Mouse (Mus musculus) ovary, postnatal 36 days (tissue): Measurements from ENCODE around the gene Pemt.
A peak's percentile ranks its signal among the peaks of the same experiment; 100 is the strongest.
"Not testable (repeated sequence)": the region's sequence is repeated elsewhere in the genome, so short reads cannot be mapped to it uniquely, and the experiment has no call there.

Experiments
- DNase-seq: peaks from one replicate; pipeline ENCODE4 v3.0.0; 2022; ENCODE audit warnings: low spot score, mixed read lengths

Pemt gene

DNA sequence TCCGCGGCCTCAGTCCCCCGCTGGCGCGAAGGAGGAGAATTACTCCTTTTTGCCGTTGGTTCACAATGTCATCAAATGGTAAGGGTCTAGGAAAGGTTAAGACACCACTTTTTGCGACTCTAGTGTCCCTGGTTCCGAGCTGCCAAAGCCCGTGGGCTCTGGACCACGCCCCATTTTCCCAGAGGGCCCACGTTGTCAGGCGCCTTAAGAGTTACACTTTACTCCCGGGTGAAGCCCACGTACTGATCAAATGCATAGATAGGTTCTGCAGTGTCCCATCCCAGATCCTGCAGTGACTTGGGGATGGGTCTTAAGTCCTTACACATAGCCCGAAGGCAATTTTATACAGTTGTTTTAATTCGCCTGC lies 97.9 kb downstream of the Pemt start:
- no peak for DNase-seq

GRCm38 (mm10) chr11:59947752-59948400 lies 98.4 kb downstream of the Pemt start, which contains the start of gene Med9:
TSS of gene Med9 (plus strand) at chr11:59948206.
- peak; percentile 96 for DNase-seq

DNA sequence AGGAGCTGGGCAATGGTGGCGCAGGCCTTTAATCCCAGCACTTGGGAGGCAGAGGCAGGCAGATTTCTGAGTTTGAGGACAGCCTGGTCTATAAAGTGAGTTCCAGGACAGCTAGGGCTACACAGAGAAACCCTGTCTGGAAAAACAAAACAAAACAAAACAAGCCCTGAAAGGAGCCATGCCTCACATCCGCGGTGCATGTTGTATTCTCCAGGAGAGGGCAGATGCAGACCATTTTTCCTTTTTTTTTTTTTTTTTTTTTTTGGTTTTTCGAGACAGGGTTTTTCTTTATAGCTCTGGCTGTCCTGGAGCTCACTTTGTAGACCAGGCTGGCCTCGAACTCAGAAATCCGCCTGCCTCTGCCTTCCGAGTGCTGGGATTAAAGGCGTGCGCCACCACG lies 101.4 kb downstream of the Pemt start:
- not testable (repeated sequence) for DNase-seq

GRCm38 (mm10) chr11:59941391-59941790 lies 104.9 kb downstream of the Pemt start:
- DNase-seq: no peak

GRCm38 (mm10) chr11:59940645-59941044 lies 105.6 kb downstream of the Pemt start:
- no peak for DNase-seq

GRCm38 (mm10) chr11:59939821-59940220 lies 106.5 kb downstream of the Pemt start:
- DNase-seq: no peak

DNA sequence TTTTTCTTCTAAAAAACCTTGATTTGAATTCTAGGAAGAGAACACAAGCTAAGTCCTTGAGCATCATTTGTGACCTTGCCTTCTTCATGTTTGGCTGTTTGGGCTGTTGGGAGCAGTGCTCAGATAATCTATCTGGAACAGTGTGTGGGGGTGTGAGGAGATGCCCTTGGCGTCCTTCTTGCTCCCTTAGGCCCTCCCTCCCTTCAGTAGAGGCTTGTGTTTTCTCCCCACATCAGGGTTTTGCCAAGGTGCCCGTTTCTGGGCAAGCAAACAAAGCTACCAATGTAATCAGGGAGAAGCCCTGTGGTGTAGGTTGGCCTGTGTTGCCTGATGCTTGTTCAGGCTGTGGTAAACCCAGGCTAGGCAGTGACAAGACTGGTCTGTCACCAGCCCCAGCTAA lies 108.7 kb downstream of the Pemt start:
- DNase-seq: peak; percentile 53

- peak; percentile 42 for DNase-seq
Observed at GRCm38 (mm10) chr11:59937023-59937422, 109.3 kb downstream of the Pemt start.

DNA sequence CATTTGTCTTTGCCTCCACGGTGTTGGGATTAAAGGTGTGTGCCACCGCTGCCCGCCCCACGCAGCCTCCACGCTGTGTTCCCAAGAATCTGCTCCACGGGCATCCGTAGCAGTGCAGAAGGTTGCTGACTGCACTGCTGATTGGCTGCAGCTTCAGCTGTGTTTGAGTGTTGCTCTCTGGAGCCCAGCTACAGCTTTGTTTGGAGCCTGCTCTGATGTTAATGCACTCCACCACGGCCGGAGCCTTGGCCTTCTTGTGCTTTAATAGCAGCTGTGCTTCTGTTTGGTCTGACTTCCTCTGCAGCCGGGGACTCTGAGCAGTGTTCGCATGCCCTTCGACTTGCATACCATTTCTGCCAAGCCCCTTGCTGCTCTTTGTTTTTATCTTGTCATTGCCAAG lies 112.3 kb downstream of the Pemt start:
- DNase-seq: peak; percentile 59

DNA sequence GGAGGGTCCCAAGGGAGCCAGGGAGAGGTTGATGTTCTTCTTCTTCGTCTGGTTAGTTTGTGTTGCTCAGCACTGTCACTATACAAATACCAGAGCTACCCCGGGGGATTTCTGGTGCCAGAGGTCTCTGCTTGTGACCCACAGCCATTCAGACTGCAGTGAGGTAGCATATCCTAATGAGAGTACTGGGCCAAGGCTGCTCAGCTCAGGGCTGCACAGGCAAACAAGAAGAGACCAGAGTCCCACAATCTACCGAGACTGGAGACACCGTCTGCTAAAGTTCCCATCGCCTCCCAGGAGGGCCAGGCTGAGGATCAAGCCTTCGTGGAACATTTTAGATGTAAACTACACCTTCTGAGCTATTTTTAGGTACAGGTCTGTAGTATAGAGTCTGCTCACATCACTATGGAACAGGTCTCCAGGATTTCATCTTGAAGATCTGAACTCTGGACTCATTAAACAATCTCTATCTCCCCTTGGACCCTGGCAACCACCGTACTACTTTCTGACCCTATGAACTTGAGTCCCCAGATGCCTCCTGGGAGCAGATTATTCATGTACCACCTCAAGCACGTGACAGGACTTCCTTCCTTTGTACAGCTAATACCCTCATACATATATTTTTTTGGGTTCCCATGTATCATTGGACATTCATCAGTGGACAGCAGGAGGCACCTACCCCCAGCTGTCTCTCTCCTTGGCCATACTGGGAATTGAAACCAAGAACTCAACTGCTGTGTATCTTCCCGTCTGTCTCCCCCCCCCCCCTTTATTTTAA lies 113.5 kb downstream of the Pemt start:
- no peak for DNase-seq

DNA sequence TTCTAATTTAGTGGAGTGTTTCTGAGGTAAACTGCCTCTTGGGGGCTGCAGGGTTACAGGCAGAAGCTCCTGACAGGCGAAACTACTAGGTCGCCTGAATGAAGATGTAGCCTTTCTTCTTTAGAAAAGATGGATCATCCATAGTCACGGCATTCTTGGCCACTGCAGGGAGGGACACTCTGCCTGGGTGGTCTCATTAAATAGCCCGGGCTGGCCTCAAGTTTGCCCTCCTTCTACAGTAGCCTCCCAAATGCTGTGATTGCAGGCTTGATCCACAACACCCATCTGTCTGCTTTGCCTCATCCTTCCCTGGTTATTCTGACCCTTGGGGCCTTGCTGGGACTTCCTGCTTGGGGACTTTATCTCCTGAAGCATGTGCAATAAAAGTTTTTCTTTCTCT lies 116.3 kb downstream of the Pemt start:
- DNase-seq: no peak

DNA sequence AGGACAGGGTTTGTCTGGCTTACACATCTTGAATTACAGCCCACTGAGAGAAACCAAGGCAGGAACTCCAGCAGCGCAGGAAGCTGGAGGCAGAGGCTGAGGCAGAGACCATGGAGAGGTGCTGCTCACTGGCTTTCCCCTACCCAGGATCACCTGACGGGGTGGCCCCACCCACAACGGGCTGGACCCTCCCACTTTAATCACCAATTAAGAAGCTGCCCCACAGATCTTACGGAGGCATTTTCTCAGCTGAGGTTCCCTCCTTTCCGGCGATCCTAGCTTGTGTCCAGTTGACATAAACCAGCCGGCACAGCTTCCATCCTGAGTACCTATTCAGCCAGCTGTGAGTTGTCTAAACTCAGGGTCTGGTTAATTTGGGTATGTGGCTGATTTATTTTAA lies 125.0 kb downstream of the Pemt start:
- DNase-seq: no peak
